Mouse (Mus musculus): Measurements from ENCODE around the gene Ces3a.
"Not testable (repeated sequence)": the region's sequence is repeated elsewhere in the genome, so short reads cannot be mapped to it uniquely, and the experiment has no call there.

Ces3a gene

DNA sequence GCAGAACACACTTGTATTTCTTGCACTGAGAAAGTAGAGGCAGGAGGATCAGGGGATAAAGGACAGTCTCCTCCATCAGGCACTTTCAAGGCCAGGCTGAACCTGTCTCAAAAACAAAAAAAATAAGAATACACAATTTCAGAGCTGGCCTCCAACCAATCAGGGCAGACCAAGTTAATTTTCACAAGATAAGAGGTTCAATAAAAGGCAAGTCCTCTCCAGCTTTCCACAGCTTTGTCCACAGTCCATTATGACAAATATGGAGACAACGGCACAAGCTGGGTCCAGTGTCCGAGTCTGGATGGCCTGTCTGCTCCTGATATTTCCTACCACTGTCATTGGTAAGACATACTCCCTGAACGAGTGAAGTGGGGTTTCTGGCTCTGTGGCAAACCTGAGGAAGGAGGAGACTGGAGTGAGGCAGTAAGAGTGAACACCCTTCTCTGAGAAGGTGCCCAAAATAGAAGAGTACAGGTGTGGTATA, at the start of gene Ces3a:
Gene Ces3a (plus strand): TSS at position 231 of the 484 bp plus-strand sequence.
- in situ Hi-C loops (cut with MboI, MseI) = no loop called here

DNA sequence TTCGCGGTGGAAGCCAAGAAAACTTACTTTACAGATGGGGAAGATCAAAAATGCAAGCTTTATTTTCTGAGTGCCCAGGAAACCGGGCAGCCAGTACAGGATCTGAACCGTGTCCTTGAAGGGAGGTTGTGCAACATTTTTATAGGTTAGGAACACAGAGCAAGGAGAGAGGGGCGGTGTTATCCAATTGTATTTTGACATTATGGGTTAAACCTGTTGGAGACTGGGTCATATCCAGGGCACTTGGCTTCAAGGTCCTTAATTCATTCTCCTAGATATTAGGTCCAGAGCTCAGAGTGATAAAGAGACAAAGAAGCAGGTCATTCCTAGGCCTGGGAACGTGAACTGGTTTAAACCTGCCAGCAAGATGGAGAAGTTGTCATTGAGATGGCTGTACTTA, 49.2 kb upstream of the Ces3a start:
- in situ Hi-C loops (cut with MboI, MseI) = no loop called here

DNA sequence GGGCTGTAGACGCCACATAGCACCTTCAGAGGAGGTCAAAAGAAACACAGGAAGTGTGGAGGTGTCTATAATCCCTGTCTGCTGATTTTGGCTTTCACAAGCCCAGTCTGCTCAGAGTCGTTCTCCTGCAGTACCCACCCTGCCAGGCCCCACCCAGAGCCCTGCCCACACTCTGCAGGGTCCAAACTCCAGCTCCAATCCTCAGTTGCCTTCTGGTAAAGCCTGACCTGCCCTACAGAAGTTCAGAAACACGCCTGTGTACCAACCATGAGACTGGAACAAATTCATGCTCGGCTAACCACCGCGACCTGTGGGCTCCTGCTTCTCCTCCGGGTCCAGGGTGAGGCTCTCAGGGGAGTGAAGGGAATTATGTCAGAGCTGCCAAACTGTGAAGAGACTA, 47.8 kb upstream of the Ces3a start, which contains the start of gene Ces2h:
Gene Ces2h (plus strand): TSS at position 268 of the 400 bp plus-strand sequence.
- in situ Hi-C loops (cut with MboI, MseI) = no loop called here

DNA sequence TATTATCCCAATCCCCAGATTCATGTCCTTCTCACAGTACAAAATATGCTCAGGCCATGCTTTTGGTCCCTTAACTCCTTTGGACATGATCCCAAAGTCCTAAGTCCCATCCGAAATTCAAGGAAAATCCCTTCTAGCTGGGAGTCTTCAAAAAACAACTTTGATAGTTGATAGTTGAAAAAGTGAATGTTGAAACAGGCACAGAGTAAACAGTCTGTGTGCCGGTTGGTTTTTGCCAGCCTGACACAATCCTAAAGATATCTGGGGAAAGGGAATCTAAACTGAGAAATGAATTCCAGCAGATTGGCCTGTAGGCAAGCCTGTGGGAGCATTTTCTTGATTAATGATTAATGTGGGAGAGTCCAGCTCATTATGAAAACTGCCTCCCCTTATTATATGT, 38.4 kb upstream of the Ces3a start:
- in situ Hi-C loops (cut with MboI, MseI) = loop anchor here (10.0 kb wide), 1 partner anchor 335 kb away; no protein-coding TSS in a partner anchor

DNA sequence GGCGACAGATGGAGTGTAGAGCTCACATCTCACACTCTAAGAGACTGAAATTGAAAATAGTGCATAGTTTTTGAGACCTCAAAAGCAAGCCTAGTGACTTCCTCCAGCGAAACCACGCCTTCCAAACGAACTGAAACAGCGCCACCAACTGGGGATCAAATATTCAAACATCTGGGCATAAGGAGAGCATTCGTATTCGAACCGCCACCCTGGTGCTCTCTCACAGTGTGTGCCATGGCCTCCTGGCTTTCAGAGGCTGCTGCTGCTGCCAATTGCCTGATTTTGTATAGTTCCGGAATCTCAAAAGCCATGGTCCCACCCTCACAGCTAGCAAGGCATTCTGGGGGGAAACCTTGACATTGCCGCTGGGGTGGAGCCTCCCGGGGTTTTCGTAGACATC, 37.3 kb upstream of the Ces3a start:
- in situ Hi-C loops (cut with MboI, MseI) = loop anchor here (10.0 kb wide), 1 partner anchor 336 kb away; no protein-coding TSS in a partner anchor

DNA sequence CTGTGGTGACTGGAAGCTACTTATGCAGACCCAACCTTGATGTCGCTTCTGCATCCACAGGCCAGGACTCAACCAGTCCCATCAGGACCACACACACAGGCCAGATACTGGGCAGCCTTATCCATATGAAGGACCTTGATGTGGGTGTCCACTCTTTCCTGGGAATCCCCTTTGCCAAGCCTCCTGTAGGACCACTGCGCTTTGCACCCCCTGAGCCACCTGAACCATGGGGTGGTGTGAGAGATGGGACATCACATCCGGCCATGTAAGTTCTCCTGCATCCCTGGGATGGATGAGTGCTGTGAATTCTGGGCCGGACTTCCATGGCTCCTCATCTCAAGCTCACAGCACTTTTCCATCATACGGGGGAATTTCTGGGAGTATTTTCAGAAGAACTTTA, 34.0 kb upstream of the Ces3a start:
- in situ Hi-C loops (cut with MboI, MseI) = loop anchor here (10.0 kb wide), 1 partner anchor 340 kb away; no protein-coding TSS in a partner anchor

DNA sequence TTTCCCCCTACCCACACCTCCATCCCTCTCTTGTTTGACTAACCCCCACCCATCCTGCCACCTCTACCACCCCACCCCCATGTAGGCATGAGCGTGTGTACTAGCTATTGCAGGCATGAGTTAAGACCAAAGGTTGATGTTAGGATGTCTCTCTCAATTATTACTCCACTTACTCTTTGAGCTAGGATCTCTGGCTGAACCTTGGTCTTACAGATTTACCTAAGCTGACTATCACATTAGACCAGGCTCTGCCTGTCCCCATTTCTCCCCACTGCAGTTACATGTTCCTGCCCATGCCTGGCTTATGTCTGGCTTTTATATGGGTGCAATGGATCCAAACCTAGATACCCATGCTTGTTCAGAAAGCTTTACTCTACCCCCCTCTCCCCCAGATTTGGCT, 26.4 kb upstream of the Ces3a start:
- in situ Hi-C loops (cut with MboI, MseI) = no loop called here

DNA sequence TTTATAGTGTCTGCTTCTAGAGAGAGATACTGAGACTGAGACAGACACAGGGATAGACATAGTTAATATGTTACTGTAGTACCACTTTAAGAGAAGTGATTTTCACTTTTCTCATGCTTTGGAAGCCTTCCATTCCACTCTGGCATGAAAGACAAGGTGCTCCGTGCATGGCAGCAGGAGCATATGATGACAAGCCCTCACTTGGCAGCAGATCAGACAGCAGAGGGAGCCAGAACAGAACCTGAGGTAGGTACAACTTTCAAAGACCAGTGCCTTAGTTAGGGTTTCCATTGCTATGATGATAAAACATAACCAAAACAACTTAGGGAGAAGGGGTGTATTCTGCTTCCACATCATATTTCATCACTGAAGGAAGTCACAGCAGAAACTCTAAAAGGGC, 25.3 kb upstream of the Ces3a start:
- in situ Hi-C loops (cut with MboI, MseI) = no loop called here

DNA sequence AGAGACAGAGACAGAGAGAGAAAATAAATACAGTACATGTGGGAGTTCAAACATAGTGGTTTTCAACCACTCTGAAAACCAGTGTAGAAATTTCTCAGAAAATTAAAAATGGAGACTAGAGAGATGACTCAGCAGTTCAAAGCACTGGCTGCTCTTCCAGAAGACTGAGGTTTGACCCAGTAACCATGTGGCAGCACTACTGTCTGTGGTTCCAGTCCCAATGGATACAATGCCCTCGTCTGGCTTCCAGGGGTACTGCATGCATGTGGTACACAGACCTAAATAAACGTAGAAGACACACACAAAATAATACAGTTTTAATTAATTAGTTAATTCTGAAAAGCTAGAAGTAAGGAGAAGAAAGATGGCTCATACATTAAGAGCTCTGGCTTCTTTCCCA, 23.4 kb upstream of the Ces3a start:
- in situ Hi-C loops (cut with MboI, MseI) = no loop called here

DNA sequence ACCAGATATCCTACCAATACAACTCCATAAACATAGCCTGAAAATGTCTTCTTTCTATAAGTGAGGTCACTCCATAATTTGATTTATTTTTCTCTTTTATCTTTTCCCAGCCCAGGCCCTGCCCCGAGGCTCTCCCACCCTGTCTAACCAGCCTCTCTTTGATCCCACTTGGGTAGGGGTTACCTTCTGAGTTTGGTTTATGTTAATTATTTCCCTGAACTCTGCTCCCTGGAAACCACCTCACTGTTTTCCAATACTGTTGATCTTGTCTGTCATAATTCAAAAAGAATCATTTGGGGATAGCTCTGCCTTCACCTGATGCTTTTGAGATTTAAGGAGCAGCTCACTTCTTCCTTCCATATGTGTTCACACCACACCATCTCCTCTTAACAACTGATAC, 4.9 kb upstream of the Ces3a start:
- in situ Hi-C loops (cut with MboI, MseI) = no loop called here

DNA sequence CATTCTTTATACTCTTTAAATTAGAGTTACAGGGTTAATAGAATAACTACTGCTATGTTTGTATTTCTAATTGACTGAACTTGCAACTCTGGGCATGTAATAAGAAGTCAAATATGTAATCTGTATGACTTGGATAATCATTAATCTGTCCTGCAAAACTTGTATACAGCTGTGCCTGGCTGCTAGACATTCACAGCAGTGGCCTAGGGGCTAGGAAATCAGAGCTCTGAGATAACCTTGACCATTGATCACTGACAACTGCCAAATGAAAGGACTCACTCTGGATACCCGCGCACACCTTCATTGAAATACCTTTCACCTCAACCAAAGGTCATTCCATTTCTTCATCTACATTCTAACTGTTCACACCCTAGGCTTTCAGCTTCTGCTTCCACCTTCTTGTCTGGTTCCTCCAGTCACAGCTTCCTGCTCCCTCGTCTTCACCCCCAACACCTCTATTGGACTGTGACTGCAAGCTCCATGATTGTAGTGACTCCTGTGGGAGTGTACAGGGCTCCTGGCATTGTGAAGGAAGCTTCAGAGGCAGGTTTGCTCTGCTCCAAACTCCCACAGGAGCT, 2.5 kb upstream of the Ces3a start:
- in situ Hi-C loops (cut with MboI, MseI) = no loop called here

DNA sequence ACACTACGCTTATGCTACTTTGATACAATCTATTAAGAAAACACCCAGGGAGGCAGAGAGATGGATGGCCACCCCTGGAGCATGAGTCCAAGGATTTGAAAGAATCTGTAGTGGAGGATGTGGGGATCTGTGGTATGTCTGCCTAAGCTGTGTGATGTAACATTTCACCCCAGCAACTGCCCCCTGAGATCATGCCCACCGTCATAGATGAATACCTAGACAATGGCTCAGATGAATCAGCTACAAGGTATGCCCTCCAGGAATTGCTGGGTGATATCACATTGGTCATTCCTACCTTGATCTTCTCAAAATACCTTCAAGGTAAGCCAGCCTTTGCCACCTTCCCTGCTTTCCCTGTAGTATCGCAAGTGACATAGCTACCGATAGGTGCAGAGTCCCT, 7.8 kb downstream of the Ces3a start:
- in situ Hi-C loops (cut with MboI, MseI) = no loop called here

DNA sequence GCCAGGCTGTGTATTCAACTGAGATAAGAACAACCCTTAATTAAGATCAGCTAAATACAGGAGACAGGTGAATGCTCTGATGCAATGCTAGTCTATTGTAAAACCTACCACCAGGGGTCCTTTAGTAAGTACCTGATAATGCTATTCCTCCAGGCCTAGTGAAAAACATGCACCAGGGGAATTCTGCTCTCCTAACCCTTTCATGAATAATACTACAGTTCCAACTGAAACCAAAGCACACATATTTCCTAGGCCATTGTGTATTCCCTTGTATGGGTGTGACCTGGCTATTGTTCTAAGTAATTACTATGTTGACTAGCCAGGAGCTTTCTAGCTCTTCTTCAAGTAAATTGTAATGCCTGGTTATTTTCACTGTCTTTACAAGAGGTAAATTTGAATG, 11.7 kb downstream of the Ces3a start:
- in situ Hi-C loops (cut with MboI, MseI) = no loop called here

DNA sequence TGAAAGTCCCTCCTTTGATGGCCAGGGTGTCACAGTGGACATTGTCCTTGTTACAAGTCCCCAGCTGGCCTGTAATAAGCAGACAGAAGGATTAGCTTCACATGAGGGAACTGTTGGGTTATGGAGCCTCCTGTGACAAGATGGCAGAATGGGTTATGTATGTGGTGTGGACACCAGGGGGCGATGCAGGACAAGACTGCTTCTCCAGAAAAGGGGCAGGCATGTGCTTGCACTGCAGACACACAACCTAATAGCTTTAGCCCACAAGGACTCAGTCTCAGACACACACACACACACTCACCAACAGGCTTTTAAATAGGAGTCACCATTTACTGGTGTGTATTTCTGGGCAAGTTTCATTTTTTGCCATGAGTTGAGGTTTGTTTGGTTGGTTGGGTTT, 18.4 kb downstream of the Ces3a start:
- in situ Hi-C loops (cut with MboI, MseI) = no loop called here

DNA sequence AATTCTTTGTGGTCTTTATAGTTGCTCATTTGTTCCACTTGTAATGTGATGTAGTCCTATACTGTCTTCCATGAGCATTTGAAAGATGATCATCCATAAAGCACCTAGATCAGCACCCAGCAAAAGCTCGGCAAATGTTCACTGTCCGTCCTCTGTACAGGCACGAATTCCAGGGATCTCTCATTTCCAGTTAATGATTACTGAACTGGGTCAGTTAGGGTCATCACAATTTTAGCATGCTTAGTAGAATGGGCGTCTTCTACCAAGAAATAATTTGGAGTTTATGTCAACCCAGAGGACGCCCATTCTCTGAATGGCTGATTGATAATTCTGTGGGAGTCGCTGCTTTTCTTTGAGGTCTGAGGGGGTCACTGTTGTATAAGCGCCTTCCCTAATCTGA, 19.5 kb downstream of the Ces3a start:
- in situ Hi-C loops (cut with MboI, MseI) = not testable (repeated sequence)

DNA sequence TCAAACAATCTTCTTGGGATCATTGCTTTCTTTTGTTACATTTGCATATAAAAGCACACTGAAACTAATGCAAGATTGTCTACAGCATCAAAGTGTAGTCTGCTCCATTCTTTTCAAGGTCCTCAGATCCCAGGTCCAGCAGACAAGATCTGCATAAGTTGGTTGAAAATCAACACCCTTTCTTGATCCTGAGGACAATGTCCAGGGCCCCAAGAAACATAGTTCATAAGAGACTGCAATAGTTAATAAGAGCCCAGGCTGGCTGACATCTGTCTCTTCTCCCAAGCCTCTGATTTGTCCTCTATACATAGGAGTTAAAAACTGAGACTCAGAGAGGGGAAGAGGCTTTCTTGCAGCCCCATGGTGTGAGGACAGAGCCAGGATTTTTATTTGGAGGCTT, 20.6 kb downstream of the Ces3a start:
- in situ Hi-C loops (cut with MboI, MseI) = no loop called here

DNA sequence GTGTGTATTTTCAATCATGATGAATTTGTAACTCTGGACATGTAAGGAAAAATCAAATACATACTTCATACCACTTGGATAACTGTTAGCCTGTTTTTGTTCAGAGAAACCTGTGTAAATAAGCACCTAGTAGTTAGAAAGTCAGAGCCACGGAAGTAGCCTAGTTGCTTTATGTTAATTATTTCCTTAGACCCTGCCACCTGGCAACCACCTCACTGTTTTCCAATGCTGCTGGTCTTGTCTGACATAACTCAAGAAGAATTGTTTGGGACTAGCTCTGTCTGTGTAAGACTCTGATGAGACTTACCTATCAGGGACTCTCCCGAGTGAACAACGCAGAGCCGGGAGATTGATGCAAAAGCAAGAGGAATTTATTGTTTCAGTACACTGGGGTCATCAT, 28.2 kb downstream of the Ces3a start:
- in situ Hi-C loops (cut with MboI, MseI) = no loop called here

DNA sequence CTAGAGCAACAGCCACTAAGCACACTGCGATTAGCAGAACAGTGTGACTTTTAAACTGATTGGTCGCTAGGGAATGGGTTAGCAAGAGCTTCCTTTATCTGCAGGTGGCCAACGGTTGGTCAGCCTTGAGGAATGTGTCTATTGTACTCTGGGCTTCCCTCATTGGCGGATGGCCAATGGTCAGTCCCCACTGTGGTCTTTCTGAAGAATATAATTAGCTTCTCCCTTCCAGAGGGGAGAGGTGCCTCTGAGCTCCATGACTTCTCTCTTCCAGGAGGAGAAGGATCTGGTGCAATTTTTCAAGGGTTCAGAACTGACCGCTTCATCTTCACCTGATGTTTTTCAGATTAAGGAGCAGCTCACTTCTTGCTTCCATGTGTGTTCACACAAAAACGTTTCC, 28.7 kb downstream of the Ces3a start:
- in situ Hi-C loops (cut with MboI, MseI) = no loop called here

DNA sequence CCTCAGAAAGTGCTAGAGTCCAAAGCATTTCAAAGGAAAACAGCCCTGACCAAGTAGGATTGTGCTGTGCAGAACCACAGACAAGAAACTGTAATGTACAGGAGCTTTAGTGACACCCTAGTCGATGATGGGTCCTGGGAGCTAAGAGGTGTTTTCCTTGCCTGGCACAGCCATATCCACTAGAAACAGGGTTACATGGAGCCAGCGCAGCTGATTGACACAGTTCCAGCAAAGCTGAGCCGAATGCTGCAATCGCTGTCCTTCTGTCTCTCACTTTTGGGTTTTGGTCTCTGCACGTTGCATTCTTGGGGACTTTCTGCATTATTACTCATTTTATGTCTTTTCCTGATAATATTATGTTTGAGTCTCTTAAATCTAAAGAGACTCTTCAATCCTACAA, 30.2 kb downstream of the Ces3a start:
- in situ Hi-C loops (cut with MboI, MseI) = no loop called here

DNA sequence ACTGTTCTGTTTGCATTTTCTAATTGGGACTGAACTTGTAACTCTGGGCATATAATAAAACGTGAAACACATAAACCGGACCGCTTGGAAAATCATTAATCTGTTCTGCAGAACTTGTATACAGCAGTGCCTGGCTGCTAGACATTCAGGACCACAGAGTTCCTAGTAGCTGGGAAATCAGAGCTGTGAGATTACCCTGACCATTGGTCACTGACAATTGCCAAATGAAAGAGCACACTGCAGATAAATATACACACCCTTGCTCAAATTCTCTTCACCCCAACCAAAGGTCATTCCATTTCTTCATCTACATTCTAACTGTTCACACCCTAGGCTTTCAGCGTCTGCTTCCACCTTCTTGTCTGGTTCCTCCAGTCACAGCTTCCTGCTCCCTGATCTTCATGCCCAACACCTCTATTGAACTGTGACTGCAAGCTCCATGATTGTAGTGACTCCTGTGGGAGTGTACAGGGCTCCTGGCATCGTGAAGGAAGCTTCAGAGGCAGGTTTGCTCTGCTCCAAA, 32.5 kb downstream of the Ces3a start:
- in situ Hi-C loops (cut with MboI, MseI) = no loop called here

DNA sequence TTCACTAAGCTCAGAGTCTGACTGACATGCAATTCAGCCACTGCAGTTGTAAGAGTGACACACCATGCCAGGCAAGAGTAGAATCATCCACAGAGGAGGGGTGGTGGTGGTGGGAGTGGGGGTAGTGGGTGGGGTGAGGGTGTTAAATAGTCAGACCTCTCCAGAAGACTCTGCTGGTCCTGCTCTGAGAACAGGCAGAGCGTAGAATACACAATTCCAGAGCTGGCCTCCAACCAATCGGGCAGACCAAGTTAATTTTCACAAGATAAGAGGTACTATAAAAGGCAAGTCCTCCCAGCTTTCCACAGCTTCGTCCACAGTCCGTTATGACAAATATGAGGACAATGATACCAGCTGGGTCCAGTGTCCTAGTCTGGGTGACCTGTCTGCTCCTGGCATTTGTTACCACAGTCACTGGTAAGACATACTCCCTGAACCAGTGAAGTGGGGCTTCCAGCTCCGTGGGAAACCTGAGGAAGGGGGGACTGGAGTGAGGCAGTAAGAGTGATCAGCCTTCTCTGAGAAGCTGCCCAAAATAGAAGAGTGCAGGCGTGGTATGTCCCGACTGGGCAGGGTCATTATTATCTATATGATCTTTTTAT, 35.1 kb downstream of the Ces3a start, which contains the start of gene Ces3b:
Gene Ces3b (plus strand): TSS at position 305 of the 602 bp plus-strand sequence.
- in situ Hi-C loops (cut with MboI, MseI) = no loop called here

DNA sequence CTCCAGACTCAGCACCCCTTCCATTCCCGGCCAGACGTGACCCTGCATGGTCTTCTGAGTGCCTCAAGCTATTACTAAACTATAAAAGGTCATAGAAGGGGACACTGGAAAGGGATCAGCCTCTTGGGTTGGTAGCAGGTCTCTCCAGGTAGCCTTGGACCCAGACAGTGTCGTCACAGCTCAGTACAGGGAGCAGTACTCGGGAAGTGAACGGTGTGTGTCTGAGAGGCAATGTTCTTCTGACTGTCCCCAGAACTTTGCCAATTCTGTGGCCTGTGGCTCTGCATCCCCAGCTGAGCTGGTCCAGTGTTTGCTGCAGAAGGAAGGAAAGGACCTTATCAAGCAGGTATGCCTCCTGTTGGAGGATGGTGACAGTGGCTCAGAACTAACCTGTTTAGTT, 39.8 kb downstream of the Ces3a start:
- in situ Hi-C loops (cut with MboI, MseI) = not testable (repeated sequence)

DNA sequence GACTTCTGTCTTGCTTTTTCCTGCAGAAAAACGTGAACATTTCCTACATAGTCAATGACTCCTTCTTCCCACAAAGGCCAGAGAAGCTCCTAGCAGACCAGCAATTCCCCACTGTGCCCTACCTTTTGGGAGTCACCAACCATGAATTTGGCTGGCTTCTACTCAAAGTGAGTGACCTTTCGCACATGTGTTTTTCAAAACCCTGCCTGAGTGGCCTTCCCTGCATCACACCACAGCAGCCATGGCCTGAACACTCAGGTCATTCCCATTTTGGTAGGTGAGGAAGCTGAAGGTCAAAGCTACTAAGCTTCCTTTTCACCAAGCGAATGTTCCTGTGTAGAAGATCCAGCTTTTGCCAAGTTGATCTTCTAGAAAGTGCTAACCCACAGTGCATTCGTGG, 40.2 kb downstream of the Ces3a start:
- in situ Hi-C loops (cut with MboI, MseI) = no loop called here
